8 mouse cellular contexts compared by ENCODE assay signal in genomic region chr4:86053487-86054237, GRCm38 (mm10).
DNase-seq lines count a peak whose midpoint lies in the region; ATAC-seq and TF ChIP-seq lines count a peak whose summit lies in the region.

No protein-coding gene starts in this region.

- no peak overlapping the region for H3K9ac ChIP-seq in heart, adult 2 months (ENCODE audit: low read depth, low read length)

- peaks cover 5% of the 10 kb centered on the region; the same call in 1 of the 2 replicates for H3K27me3 ChIP-seq in embryonic facial prominence, embryonic 10.5 days (replicated peaks; ENCODE audit: low read depth, poor library complexity, severe bottlenecking)
- H3K27me3 ChIP-seq in heart, adult 2 months (ENCODE audit: control insufficient read depth, insufficient read depth, low read length): no peaks in the 10 kb centered on the region

- no peaks in the 10 kb centered on the region for H3K9me3 ChIP-seq in embryonic facial prominence, embryonic 10.5 days

- H3K27ac ChIP-seq in embryonic facial prominence, embryonic 10.5 days (replicated peaks): peak overlapping the region; percentile 80
- no peak overlapping the region for H3K27ac ChIP-seq in heart, adult 2 months

- DNase-seq in adrenal gland, postnatal 10 days: peak; percentile 70
- peak; percentile 87 for DNase-seq in embryonic facial prominence, embryonic 10.5 days (ENCODE audit: low spot score)
- peak; percentile 52 for DNase-seq in heart, adult 2 months
- peak; percentile 47 for DNase-seq in kidney, adult 18-20 months
- peak; percentile 22 to 27 for DNase-seq in left cerebral cortex, postnatal 36 days (ENCODE audit: low spot score in 2 of 2)
- peak; percentile 19 for DNase-seq in right cerebral cortex, postnatal 25 days

- TF ChIP-seq POLR2A in heart, adult 2 months (IDR thresholded peaks at IDR 0.05; ENCODE audit: insufficient read depth, low read depth, low read length): no peak

- H3K36me3 ChIP-seq in embryonic facial prominence, embryonic 10.5 days (replicated peaks): no peaks in the 10 kb centered on the region
- no peaks in the 10 kb centered on the region for H3K36me3 ChIP-seq in heart, adult 2 months (ENCODE audit: control insufficient read depth, insufficient read depth, low read length)

- peaks cover 21% of the 10 kb centered on the region for H3K4me1 ChIP-seq in embryonic facial prominence, embryonic 10.5 days
- no peaks in the 10 kb centered on the region for H3K4me1 ChIP-seq in heart, adult 2 months (ENCODE audit: control insufficient read depth, insufficient read depth, low read length)

- intact Hi-C loops in heart, adult 2 months (cut with DNase I): no loop called here
- intact Hi-C loops in left cerebral cortex, postnatal 36 days (cut with DNase I): loop anchor here (10.0 kb wide), 1 partner anchor 491 kb away; no protein-coding TSS in a partner anchor

- WGBS in embryonic facial prominence, embryonic 10.5 days: under 1% methylated on average over 20 of the region's 20 CpGs
- WGBS in heart, adult 2 months: under 1% methylated on average over 20 of the region's 20 CpGs

- H3K4me3 ChIP-seq in embryonic facial prominence, embryonic 10.5 days: peak overlapping the region; percentile 59
- peak overlapping the region; percentile 36 for H3K4me3 ChIP-seq in heart, adult 2 months

- peak; percentile 87 for ATAC-seq in megakaryocyte progenitor cell, adult 5-6 weeks (replicated peaks; ENCODE audit: poor library complexity)
- ATAC-seq in monocyte, adult 5-6 weeks (replicated peaks; ENCODE audit: insufficient number of reproducible peaks, low FRiP score, low TSS enrichment, poor library complexity, severe bottlenecking): no peak

- no peak for TF ChIP-seq CTCF in heart, adult 2 months (IDR thresholded peaks at IDR 0.05)

- H3K79me2 ChIP-seq in heart, adult 2 months (replicated peaks; ENCODE audit: control insufficient read depth, insufficient read depth, low read length): no peaks in the 10 kb centered on the region

- TF ChIP-seq EP300 in heart, adult 2 months (IDR thresholded peaks at IDR 0.05; ENCODE audit: insufficient read depth, low read depth, low read length): no peak

Comparison
In these comparisons a context has a peak if more than half of its experiments do, and no peak if none do; other contexts are left out.
1. DNase-seq: peak in every context shown above with its lines; median percentile 87 in embryonic facial prominence, embryonic 10.5 days; 70 in adrenal gland, postnatal 10 days; 52 in heart, adult 2 months; 47 in kidney, adult 18-20 months; 24 in left cerebral cortex, postnatal 36 days; 19 in right cerebral cortex, postnatal 25 days.